Mouse (Mus musculus) ES-Bruce4 (cell line): Measurements from ENCODE around the gene Syt6. TPM values are rescaled to one million over a fixed set of nuclear protein-coding genes. Genes with fewer than 3 reads are reported as not detected.

Experiments
- H3K27ac ChIP-seq: 2 replicates; pipeline ENCODE4 v1.5.1; 2012; ENCODE audit warnings: low read length, inconsistent platforms; ENCODE audit not compliant: insufficient read depth
- H3K27me3 ChIP-seq: 2 replicates; pipeline ENCODE4 v1.6.1; 2012; ENCODE audit warnings: mild to moderate bottlenecking, low read length, inconsistent platforms; ENCODE audit not compliant: control insufficient read depth, poor library complexity, insufficient read depth, severe bottlenecking
- H3K36me3 ChIP-seq: 2 replicates; pipeline ENCODE4 v1.6.1; 2012; ENCODE audit warnings: inconsistent platforms, mild to moderate bottlenecking, low read length, moderate library complexity; ENCODE audit not compliant: control insufficient read depth, poor library complexity, insufficient read depth, severe bottlenecking
- H3K4me1 ChIP-seq: one replicate; pipeline ENCODE4 v1.8.1; 2011; ENCODE audit warnings: low read length; ENCODE audit not compliant: control insufficient read depth, insufficient read depth
- H3K4me3 ChIP-seq: 2 replicates; pipeline ENCODE4 v1.5.1; 2011; ENCODE audit warnings: low read depth, mild to moderate bottlenecking, low read length
- H3K9ac ChIP-seq: 2 replicates; pipeline ENCODE4 v1.6.1; 2012; ENCODE audit warnings: low read depth, mild to moderate bottlenecking, inconsistent platforms; ENCODE audit not compliant: poor library complexity, severe bottlenecking
- H3K9me3 ChIP-seq: replicated peaks from 2 replicates; pipeline ENCODE4 v1.6.1; 2012; ENCODE audit warnings: mild to moderate bottlenecking, low read length, inconsistent platforms; ENCODE audit not compliant: control insufficient read depth, poor library complexity, insufficient read depth, severe bottlenecking
- CTCF ChIP-seq: IDR thresholded peaks from one replicate; pipeline ENCODE4 v1.8.1; 2011; ENCODE audit warnings: low read depth, low read length
- EP300 ChIP-seq: IDR thresholded peaks from 2 replicates; pipeline ENCODE4 v1.6.1; 2011; ENCODE audit warnings: low read depth, low read length; ENCODE audit not compliant: insufficient read depth
- POLR2A ChIP-seq: IDR thresholded peaks from one replicate; pipeline ENCODE4 v1.8.1; 2011; ENCODE audit warnings: low read length; ENCODE audit not compliant: insufficient read depth
- polyA plus RNA-seq: library from polyadenylated mRNA; stranded (reverse); fragments of >200 nt; gene quantifications from 2 replicates; pipeline ENCODE4 v1.2.4, GENCODE M21; 2011; ENCODE audit warnings: low read depth; ENCODE audit not compliant: missing spikeins, insufficient read depth, insufficient read length

Gene Syt6
- polyA plus RNA-seq, 1 experiment = not detected

DNA sequence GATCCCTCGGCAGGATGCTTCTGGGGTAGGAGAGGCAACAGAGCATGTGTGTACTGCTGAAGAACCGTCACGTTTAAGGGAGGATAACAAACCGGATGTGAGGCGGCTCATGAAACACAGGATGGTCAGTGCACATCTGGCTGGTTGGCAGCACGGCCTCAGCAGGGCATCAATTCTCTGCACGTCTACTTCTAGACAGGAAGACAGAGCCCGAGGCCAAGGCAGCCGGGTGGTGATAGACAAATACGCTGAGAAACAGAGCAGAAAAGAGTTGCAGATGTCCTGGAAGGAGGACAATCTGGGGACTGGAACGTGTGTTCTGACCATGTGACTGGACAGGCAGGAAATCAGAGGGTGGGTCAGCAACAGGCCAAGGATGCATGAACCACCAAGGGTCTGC is 45.1 kb downstream of the Syt6 start:
- Histone ChIP-seq H3K9me3 (no peaks in the 10 kb centered on the region), H3K9ac (no peak overlapping the region), H3K27ac (no peak overlapping the region), H3K36me3 (no peaks in the 10 kb centered on the region), H3K4me1 (no peaks in the 10 kb centered on the region), H3K27me3 (no peaks in the 10 kb centered on the region), H3K4me3 (no peak overlapping the region)
- TF ChIP-seq POLR2A (no peak), EP300 (no peak), CTCF (no peak)

DNA sequence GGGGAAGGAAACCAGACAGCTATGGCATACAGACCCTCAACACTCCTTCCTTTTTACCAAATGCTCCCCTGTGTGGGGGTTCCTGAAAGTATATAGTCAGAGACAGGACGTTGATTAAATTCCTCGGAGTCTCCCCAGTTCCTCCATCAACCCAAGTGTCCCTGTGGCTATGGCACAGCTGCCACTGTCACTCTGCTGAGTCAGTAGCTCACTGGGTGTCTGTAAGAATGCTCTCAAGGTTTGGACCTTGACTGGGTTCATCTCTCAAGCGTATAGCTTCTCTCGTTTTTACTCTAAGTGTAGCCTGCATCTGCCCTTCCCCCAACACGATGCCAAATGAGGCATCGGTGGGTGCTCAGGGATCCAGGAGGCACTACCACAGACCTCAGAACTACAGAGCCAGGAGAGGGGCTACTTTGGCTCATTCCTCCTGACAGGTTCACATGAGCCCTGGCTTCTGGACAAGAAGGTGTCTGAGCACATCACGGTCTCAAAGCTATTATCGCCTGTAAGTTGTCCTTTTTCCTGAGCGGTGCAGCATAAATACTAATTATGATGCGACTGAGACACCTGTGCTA is 49.0 kb downstream of the Syt6 start:
- no peaks in the 10 kb centered on the region for H3K4me1 ChIP-seq
- no peak overlapping the region for H3K4me3 ChIP-seq
- no peak overlapping the region for H3K27ac ChIP-seq
- TF ChIP-seq EP300 (no peak), CTCF (no peak), POLR2A (no peak)
- H3K27me3 ChIP-seq = no peaks in the 10 kb centered on the region
- H3K9ac ChIP-seq = no peak overlapping the region
- H3K36me3 ChIP-seq = no peaks in the 10 kb centered on the region
- H3K9me3 ChIP-seq = no peaks in the 10 kb centered on the region

DNA sequence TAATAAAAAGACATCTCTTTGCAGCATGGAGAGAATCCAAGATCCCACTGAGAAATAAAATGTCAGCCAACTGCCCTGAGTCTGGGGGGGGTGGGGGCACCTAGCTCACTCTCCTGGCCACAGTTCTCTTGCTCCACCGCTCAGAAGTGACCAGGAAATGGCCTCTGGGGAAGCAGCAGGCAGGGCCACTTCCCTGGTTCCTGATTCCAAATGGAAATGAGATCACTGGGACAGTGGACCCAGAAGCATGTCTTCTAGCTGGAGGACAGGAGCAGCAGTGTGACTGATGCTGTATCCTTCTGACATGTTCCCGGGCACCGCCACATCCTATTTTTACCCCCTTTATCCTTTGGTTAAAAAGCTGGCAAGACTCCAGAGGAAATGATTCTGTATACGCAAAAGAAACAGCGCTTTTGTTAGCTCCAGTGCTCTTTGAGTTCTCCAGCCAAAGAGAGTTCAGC is 49.6 kb downstream of the Syt6 start:
- no peaks in the 10 kb centered on the region for H3K4me1 ChIP-seq
- no peaks in the 10 kb centered on the region for H3K36me3 ChIP-seq
- H3K9me3 ChIP-seq = no peaks in the 10 kb centered on the region
- no peaks in the 10 kb centered on the region for H3K27me3 ChIP-seq
- H3K9ac ChIP-seq = no peak overlapping the region
- TF ChIP-seq CTCF (no peak), EP300 (no peak), POLR2A (no peak)
- H3K4me3 ChIP-seq = no peak overlapping the region
- no peak overlapping the region for H3K27ac ChIP-seq

DNA sequence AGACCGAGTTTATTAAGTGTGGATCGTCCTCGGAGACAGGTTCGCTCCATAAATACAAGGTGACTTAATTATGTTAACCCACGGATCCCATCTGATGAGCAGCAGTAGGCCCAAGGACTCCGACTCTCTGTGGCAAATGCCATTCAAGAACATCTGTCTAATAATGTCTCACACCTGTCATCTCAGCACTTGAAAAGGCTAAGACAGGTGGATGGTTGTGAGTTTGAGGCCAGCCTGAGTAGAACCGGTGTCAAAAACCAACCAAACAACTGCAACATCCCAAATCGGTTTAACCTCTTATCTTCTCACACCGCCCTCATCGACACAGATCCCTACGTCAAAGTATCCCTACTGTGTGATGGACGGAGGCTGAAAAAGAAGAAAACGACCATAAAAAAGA is 50.1 kb downstream of the Syt6 start:
- Histone ChIP-seq H3K9ac (no peak overlapping the region), H3K9me3 (no peaks in the 10 kb centered on the region), H3K4me3 (no peak overlapping the region), H3K36me3 (no peaks in the 10 kb centered on the region), H3K4me1 (no peaks in the 10 kb centered on the region), H3K27me3 (no peaks in the 10 kb centered on the region), H3K27ac (no peak overlapping the region)
- no peak for TF ChIP-seq POLR2A
- TF ChIP-seq EP300 = no peak
- no peak for TF ChIP-seq CTCF

DNA sequence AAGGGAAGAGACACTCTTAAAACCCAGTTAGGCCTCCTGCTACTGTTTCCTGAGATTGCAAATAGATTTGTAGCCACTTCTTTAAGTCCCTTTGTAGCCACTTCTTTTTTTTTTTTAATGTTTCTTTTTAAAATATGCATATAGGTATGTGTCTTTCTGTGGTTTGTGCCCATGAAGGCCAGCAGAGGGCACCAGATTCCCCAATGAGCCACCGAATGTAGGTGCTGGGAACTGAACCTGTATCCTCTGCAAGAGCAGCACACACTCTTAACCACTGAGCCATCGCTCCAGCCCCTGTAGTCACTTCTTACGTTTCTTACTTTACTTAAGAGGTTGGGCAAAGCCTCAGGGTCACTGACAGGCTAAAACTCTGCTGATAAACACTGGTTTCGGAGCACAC is 51.5 kb downstream of the Syt6 start:
- no peak overlapping the region for H3K27ac ChIP-seq
- no peaks in the 10 kb centered on the region for H3K36me3 ChIP-seq
- H3K27me3 ChIP-seq = no peaks in the 10 kb centered on the region
- H3K9me3 ChIP-seq = no peaks in the 10 kb centered on the region
- no peaks in the 10 kb centered on the region for H3K4me1 ChIP-seq
- H3K4me3 ChIP-seq = no peak overlapping the region
- no peak overlapping the region for H3K9ac ChIP-seq
- TF ChIP-seq CTCF (peak; percentile 50), EP300 (no peak)

DNA sequence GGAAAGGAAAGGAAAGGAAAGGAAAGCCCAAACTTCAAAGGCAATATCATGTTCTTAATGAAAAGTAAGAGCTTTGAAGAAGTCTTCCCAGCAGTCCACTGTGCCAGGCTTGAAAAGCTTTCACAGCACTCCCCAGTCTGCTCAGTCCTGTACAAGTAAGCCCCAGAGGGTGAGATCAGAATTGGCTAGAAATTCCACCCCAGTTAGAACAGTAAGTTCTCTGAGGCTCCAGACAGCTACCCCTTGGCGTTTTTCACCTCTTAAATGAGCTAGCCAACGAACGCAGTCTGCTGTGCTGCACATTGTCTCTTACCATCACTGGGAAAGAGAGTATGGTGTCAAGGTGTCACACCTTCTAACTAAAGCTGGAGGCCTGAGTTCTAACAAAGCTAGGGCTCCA is 52.6 kb downstream of the Syt6 start:
- TF ChIP-seq POLR2A (no peak), CTCF (no peak), EP300 (no peak)
- no peaks in the 10 kb centered on the region for H3K27me3 ChIP-seq
- no peaks in the 10 kb centered on the region for H3K4me1 ChIP-seq
- H3K36me3 ChIP-seq = no peaks in the 10 kb centered on the region
- H3K4me3 ChIP-seq = no peak overlapping the region
- H3K27ac ChIP-seq = no peak overlapping the region
- H3K9me3 ChIP-seq = no peaks in the 10 kb centered on the region
- no peak overlapping the region for H3K9ac ChIP-seq
